Mouse (Mus musculus): ENCODE results near the gene Med11.
"Not testable (repeated sequence)": the region's sequence is repeated elsewhere in the genome, so short reads cannot be mapped to it uniquely, and the experiment has no call there.

Gene Med11

DNA sequence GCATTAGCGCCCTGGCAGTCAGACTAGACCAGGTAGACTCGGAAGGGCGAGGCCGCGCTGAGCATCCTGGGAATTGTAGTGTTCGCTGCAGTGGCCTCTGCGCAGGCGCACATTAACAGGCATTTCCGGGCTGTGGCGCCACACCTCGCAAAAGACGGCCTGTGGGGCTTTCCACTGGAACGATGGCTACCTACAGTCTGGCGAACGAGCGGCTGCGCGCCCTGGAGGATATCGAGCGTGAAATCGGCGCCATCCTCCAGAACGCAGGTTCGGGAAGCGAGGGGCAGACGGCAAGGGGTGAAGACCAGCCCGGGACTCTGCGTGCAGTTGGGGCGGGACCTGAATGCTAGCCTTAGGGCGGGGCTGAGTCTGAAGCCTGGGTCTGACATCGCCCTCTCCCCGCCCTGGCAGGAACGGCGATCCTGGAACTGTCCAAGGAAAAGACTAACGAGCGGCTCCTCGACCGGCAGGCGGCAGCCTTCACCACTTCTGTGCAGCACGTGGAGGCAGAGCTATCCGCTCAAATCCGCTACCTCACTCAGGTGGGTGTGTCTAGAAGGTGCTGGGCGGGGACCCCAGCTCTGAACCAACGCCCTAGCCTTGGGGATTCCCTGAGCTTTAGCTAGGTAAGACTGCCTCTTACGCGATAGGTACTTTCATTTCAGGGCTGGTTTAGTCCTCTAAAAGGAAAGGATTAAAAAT, at the start of gene Med11:
Gene Med11 (plus strand): TSS at position 123 of the 702 bp plus-strand sequence.
- peak; percentile 98 for DNase-seq

GRCm38 (mm10) chr11:70403598-70403997, 48.1 kb upstream of the Med11 start:
- DNase-seq: no peak

- peak; percentile 95 to 98 for DNase-seq
These were observed 42.0 kb upstream of the Med11 start, which contains the start of gene Pelp1 for GRCm38 (mm10) chr11:70409594-70410296. TSS of gene Pelp1 (minus strand) at chr11:70410031.

DNA sequence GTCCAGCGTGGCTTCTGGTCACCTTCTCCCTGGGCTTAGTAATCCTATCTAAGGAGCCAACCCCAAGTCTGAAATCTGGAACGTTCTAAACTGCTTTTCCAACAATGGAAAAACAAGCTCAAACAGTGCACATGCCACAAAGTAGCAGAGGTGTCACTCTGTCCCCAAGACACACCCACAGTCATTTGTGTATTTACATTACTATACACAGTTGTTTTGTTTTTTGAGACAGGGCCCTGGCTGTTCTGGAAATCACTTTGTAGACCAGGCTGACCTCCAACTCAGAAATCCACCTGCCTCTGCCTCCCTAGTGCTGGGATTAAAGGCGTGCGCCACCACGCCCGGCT, 41.4 kb upstream of the Med11 start:
- DNase-seq: no peak

DNA sequence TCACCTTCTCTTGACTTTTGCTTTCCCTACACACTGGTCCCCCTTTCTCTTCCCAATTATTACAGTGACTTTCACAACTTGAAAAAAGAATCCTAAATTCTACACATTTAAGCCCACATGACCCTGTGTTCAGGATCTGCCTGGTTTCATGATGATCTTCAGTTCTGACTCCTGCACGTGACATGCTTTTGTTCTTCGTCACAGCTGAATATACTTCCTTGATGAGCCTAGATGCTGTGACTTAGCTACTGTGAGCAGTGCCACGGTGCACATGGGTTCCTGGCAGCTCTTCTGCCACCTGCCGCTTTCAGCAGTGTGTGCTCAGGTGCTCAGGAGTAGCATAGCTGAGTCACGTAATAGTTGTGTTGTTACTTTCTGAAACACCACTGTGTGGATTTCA, 39.1 kb upstream of the Med11 start:
- DNase-seq: no peak

GRCm38 (mm10) chr11:70413961-70414360, 37.8 kb upstream of the Med11 start:
- DNase-seq: peak; percentile 89 to 93

DNA sequence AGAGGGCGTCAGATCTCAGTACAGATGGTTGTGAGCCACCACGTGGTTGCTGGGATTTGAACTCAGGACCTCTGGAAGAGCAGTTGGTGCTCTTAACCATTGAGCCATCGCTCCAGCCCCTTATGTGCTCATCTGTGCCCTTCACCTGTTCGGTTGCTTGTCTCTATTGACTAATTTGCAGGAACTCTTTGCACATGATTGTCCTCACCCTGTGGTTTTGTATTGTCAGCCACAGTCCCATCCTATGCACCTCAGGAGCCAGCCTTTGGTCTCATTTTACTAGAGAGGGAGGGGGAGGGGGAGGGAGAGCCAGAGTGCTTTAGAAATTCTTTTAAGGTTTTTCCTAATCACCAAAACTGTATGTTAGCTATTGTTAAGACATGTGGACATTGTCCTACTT, 33.5 kb upstream of the Med11 start:
- DNase-seq: no peak

- no peak for DNase-seq
These were observed 32.2 kb upstream of the Med11 start for GRCm38 (mm10) chr11:70419486-70419885.

DNA sequence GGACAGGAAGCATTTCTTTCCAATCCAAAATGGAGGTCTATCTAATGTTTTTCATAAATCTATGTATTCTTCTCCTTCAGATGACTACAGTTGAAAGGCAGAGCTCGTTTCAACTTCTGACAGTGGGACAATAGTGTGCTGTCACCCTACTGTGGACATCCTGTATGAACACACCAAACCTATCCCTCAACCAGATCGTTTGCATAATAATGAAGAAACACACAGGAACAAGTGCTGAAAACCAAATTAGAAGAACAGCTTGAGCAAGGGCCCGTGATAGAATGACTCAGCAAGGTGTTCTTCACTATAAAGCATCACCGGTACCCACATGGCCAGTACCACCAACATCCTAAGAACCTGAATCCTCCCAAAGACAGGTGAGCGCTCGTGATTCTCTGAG, 25.1 kb upstream of the Med11 start:
- DNase-seq: not testable (repeated sequence)

GRCm38 (mm10) chr11:70431574-70431973, 20.1 kb upstream of the Med11 start:
- peak in 1 of 2 experiments; percentile 45 for DNase-seq

DNA sequence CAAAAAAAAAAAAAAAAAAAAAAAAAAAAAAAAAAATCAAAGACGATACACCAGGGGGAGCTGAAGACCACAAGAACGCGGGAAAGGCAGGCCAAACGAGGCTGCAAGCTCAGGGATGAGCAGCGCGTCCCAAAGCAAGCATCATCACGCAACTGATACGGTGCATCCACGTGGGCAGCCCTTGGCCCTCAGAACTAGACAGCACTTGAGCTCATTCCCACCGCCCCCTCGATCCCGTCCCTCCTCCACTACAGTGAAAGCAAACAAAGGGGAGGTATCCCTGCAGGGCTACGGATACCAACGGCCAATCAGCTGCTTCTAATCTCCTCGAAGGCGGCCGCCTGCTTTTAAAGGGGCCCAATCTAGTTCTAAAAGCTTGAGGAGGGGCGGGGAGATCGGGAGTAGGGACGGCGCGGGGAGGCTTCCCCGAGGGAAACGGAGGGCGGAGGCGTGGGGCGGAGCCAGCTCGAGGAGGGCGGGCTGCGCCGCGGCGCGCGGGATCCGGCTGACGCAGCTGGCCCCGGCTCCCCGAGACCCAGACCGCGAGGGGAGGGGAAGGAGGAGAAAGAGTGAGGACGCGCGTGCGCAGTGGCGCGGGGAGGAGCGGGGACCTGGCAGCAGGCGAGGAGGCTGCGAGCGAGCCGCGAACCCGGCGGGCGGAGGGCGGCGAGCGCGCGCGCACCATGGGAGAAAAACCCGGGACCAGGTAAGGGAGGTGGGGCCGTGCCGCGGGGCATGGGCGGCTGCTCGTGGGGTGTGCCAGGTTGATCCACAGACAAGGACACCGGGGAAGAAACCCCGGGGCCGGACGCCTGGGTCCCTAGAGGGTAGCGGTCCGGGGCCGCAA, 19.4 kb upstream of the Med11 start, which contains the start of gene Arrb2:
Gene Arrb2 (plus strand): TSS at position 588 of the 847 bp plus-strand sequence.
- peak; percentile 99 to 100 for DNase-seq

GRCm38 (mm10) chr11:70432895-70433568, 18.7 kb upstream of the Med11 start:
- peak; percentile 73 to 79 for DNase-seq

DNA sequence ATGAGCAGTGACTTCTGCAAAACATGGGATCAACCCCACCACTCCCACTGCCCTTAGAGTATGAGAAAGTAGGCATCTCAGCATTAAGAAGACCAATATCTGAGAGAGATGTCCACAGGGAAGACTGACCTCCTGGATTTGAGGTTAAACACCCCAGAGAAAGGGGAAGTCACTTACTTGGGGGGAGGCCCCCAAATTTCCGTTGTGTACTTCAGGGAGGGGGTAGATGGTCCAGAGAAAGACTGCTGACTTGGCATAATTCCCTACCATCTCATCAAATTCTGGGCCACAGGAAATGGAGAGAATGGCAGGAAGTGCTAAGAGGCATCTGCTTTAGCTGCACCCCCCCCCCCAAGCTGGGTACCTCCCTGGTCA, 18.2 kb upstream of the Med11 start:
- DNase-seq: no peak

DNA sequence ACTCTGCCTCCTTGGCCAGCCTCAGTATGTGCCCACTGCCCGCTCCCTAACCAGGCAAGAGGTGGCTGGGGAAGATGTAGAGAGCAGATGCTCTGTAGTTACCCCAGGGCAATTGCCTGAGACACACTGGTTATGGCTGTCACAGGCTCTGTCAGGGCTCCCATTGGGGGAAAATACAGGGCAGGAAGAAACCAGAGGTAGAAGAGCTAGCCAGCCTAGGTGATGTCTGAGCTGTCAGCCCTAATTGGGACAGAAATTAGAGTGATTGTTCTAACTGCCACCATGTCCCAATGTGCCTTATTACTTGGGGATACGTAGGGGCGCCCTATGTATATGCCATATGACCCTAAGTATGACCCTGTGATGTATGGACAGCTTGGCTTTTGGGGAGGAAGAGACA, 17.8 kb upstream of the Med11 start:
- peak in 1 of 2 experiments; percentile 30 for DNase-seq

- no peak for DNase-seq
These were observed 16.2 kb upstream of the Med11 start for GRCm38 (mm10) chr11:70435476-70435875.

- DNase-seq: no peak
These were observed 14.3 kb upstream of the Med11 start for GRCm38 (mm10) chr11:70437426-70437825.

DNA sequence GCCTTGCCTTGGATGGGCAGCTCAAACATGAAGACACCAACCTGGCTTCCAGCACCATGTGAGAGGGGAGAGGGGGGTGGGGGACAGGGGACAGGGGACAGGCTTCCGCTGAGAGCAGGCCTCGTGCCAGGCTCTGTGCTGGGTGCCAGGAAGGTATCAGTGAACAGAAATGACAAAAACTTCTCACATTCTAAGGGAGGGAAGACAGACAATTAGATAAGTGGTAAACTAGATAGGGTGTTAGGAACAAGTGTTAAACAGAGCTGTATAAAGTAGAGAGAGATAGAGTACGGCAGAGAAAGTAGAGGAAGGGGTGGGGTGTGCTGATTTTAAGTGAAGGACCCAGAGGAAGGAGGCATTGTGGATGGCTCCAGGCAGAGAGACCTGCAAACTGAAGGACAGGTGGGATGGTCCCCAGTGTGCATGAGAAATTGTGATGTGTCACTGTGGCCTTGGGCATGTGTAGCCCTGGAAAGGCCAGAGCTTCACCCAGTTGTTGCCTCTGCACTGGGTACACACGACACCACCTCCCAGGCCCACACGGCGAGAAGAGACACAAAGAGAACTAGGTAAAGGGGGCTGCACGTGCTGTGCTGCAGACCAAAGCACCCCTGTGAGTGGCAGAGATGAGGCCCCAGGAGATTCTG, 12.9 kb upstream of the Med11 start:
- DNase-seq: no peak

DNA sequence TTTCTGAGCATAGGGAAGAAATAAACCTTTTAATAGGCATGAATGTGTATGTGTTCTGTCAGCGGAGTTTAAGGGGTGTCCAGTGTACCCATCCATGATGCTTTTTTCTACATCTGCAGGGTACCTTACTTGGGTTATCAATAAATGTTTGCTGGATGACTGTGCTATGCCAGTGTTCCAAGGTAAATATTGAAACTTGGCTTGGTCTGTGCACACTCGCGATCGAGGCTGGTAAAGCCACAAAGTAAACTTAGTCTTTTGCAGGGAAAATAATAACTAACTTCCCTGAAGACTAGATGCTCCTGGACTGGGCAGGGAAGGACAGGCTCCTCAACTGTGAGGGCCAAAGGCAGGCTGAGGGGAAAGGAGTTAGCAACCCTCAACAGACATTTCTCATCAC, 11.1 kb upstream of the Med11 start:
- no peak for DNase-seq

GRCm38 (mm10) chr11:70441882-70442281, 9.8 kb upstream of the Med11 start:
- DNase-seq: no peak

DNA sequence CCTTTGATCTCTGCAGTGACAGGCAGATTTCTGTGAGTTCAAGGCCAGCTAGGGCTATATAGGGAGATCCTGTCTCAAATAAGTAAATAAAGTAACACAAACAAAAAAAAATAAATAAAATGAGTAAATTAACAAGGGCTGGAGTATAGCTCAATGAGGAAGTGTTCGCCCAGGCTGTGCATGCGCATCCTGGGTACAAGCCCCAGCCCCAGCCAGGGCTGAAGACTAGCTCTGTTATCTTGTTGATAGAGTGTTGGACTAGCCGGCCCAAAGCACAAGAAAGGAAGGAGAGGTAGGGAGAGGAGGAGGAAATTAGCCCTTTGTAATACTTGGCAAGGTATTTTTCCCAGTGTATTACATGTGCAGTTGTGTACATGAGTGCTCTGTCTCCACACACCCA, 7.8 kb upstream of the Med11 start:
- DNase-seq: no peak

GRCm38 (mm10) chr11:70444667-70445066, 7.1 kb upstream of the Med11 start:
- no peak for DNase-seq

- DNase-seq: no peak
These were observed 5.0 kb upstream of the Med11 start for GRCm38 (mm10) chr11:70446756-70447155.
